Mouse (Mus musculus) forebrain, embryonic 16.5 days (tissue): ENCODE measurements around the gene Dusp12. TPM values are rescaled to one million over a fixed set of nuclear protein-coding genes. Genes with fewer than 3 reads are reported as not detected.
A peak's percentile ranks its signal among the peaks of the same experiment; 100 is the strongest.

Source experiments
- ATAC-seq: fragments of 200-750 bp; cut with Nextera tagmentation; 2 replicates; pipeline ENCODE4 v1.8.0; 2017; ENCODE audit warnings: mild to moderate bottlenecking, moderate library complexity
- H3K27ac ChIP-seq: fragments of 300-500 bp; sonication (generic); 2 replicates; pipeline ENCODE4 v1.5.1; 2014; ENCODE audit warnings: low read length, control low read depth
- H3K27me3 ChIP-seq: fragments of 300-500 bp; sonication (generic); replicated peaks from 2 replicates; pipeline ENCODE4 v1.6.1; 2014; ENCODE audit warnings: low read length; ENCODE audit not compliant: control insufficient read depth, insufficient read depth
- H3K36me3 ChIP-seq: fragments of 300-500 bp; sonication (generic); 2 replicates; pipeline ENCODE4 v1.6.1; 2014; ENCODE audit not compliant: control insufficient read depth, insufficient read depth
- H3K4me1 ChIP-seq: fragments of 300-500 bp; sonication (generic); replicated peaks from 2 replicates; pipeline ENCODE4 v1.6.1; 2014; ENCODE audit warnings: low read length; ENCODE audit not compliant: control insufficient read depth, insufficient read depth
- H3K4me2 ChIP-seq: fragments of 300-500 bp; sonication (generic); 2 replicates; pipeline ENCODE4 v1.6.1; 2014; ENCODE audit warnings: mild to moderate bottlenecking, low read length, control low read depth
- H3K4me3 ChIP-seq: fragments of 300-500 bp; sonication (generic); replicated peaks from 2 replicates; pipeline ENCODE4 v1.5.1; 2014; ENCODE audit warnings: mild to moderate bottlenecking, low read length, control low read depth
- H3K9ac ChIP-seq: fragments of 300-500 bp; sonication (generic); replicated peaks from 2 replicates; pipeline ENCODE4 v1.6.1; 2014; ENCODE audit warnings: low read depth, low read length, control low read depth
- H3K9me3 ChIP-seq: fragments of 300-500 bp; sonication (generic); 2 replicates; pipeline ENCODE4 v1.6.1; 2016; ENCODE audit warnings: low read length; ENCODE audit not compliant: control insufficient read depth
- WGBS: fragments of 180-500 bp; shearing (Covaris S2); extraction: QIAGEN DNeasy Blood & Tissue Kit; methylation state at CpG from one replicate; pipeline ENCODE4 v1.1.7; 2014; 5-methylcytosine and 5-hydroxymethylcytosine counted together
- polyA plus RNA-seq: library from polyadenylated mRNA; unstranded; fragments of >200 nt; fragmentation: Nextera tagmentation; extraction: Ambion mirVana; gene quantifications from 2 replicates; pipeline ENCODE4 v1.2.1, GENCODE M21; 2015

The Dusp12 gene
- polyA plus RNA-seq, 1 experiment from 2014 or later = 39.2 TPM

DNA sequence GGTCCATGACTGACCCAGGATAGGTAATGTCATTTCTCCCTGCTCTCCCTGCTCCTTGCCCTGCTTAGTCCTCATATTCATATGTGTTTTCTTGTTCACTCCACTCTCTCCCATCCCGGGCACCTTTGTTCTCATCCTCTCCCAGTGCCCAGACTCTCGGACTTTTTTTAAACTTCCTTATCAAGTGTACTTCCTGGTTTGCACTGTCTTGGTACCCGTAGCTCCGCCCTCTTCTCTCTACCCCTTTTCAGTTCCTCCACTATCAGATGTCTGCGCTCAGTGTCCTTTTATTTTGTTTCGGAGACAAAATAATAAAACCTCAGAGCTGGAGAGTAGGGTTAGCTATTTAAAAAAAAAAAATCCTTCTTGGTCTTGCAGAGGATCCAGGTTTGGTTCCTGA lies 39.1 kb upstream of the Dusp12 start:
- WGBS = 84% methylated on average over 6 of the region's 6 CpGs
- H3K36me3 ChIP-seq = no peaks in the 10 kb centered on the region
- no peak for ATAC-seq

DNA sequence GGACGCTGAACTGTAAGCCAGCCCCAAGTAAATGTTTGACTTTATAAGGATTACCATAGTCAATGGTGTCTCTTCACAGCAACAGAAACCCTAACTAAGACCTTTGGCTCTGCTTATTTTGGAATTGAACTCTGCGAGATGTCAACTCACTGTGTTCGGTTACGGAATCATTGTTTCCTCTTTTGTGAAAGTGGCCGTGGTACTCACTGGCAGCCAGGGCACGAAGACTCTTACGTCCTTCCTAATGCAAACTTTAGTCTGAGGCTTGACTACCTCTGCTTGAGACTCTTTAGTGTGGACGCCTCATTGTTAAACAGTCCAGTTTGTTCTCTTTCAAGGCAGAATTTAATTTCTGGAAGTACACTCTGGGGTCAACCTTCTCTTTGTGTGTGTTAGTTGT lies 34.0 kb upstream of the Dusp12 start:
- WGBS = 96% methylated on average over 8 of the region's 8 CpGs

More for the DNA sequence above, 39.1 kb upstream of the Dusp12 start:
- Histone ChIP-seq H3K4me2 (no peak overlapping the region), H3K27me3 (no peaks in the 10 kb centered on the region), H3K4me1 (no peaks in the 10 kb centered on the region), H3K9me3 (no peaks in the 10 kb centered on the region), H3K4me3 (no peak overlapping the region), H3K27ac (no peak overlapping the region), H3K9ac (no peak overlapping the region)

DNA sequence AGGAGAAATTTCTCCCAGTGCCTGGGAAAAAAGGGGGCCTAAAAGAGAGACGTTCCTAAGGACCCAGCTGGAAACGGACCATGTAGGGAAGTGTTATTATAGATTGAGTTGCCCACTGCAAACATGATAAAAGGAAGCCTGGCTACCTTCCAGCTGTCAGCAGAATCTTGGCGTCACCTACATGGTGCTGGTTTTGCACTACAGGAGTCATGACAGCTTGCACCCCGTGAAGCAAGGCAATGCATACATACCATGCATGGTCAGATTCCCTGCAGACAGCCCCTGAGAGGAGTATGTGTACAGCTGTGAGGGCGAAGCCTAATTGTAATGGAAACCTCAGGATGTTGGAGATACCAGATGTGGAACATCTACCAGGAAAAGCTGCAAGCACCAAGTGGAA lies 30.3 kb upstream of the Dusp12 start:
- no peak for ATAC-seq
- Histone ChIP-seq H3K9me3 (no peaks in the 10 kb centered on the region), H3K4me3 (no peak overlapping the region), H3K4me2 (no peak overlapping the region), H3K9ac (no peak overlapping the region), H3K4me1 (no peaks in the 10 kb centered on the region), H3K27ac (no peak overlapping the region), H3K36me3 (no peaks in the 10 kb centered on the region), H3K27me3 (no peaks in the 10 kb centered on the region)
- WGBS = 63% methylated on average over 5 of the region's 5 CpGs

More for the DNA sequence above, 34.0 kb upstream of the Dusp12 start:
- no peaks in the 10 kb centered on the region for H3K9me3 ChIP-seq
- no peak overlapping the region for H3K27ac ChIP-seq
- H3K36me3 ChIP-seq = no peaks in the 10 kb centered on the region
- H3K4me3 ChIP-seq = no peak overlapping the region
- no peak overlapping the region for H3K4me2 ChIP-seq
- no peaks in the 10 kb centered on the region for H3K4me1 ChIP-seq
- H3K9ac ChIP-seq = no peak overlapping the region
- ATAC-seq = no peak
- H3K27me3 ChIP-seq = no peaks in the 10 kb centered on the region

DNA sequence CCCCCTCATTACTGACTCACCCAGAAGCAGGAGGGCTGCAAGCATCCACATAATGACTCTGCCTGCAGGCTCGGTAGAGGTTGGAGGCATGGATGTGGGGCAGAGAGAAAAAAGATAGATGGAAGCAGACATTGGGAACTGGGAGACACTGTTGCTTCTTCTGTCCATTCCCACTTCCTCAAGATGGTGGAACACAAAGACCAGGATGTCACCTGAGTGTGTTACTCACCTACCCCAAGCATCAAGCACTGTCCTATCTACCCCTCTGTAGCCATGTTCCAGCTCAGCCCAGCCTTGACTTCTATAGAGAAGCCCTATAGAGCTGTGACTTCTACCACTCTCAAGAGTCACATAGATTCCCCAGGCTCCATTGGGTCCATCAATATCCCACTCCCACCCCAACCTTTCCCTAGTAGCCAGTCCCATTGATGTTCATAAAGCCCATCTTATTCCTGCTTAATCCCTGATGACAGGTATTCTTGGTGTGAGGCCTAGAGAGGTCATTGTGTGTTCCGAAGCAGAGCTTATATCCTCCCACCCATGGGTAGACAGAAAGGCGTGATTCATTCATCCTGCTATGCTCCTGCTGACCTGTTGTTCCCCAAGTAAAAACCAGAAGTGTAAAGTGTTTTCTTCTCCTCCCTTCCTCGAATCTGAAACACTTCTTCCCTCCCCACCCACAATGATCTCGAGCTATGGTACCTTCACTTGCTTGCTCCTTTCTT lies 27.7 kb upstream of the Dusp12 start, which contains the start of gene Fcrlb:
TSS of gene Fcrlb (minus strand) at position 51 of the 725 bp plus-strand sequence.
- H3K27me3 ChIP-seq = peaks cover 11% of the 10 kb centered on the region
- H3K4me1 ChIP-seq = peaks cover 6% of the 10 kb centered on the region
- no peak for ATAC-seq
- no peak within 1 kb of the TSS for H3K4me2 ChIP-seq
- H3K9ac ChIP-seq = no peak within 1 kb of the TSS
- 64% methylated on average over 5 of the region's 5 CpGs for WGBS
- no peaks in the 10 kb centered on the region for H3K36me3 ChIP-seq
- no peaks in the 10 kb centered on the region for H3K9me3 ChIP-seq
- no peak within 1 kb of the TSS for H3K4me3 ChIP-seq
- H3K27ac ChIP-seq = no peak within 1 kb of the TSS

DNA sequence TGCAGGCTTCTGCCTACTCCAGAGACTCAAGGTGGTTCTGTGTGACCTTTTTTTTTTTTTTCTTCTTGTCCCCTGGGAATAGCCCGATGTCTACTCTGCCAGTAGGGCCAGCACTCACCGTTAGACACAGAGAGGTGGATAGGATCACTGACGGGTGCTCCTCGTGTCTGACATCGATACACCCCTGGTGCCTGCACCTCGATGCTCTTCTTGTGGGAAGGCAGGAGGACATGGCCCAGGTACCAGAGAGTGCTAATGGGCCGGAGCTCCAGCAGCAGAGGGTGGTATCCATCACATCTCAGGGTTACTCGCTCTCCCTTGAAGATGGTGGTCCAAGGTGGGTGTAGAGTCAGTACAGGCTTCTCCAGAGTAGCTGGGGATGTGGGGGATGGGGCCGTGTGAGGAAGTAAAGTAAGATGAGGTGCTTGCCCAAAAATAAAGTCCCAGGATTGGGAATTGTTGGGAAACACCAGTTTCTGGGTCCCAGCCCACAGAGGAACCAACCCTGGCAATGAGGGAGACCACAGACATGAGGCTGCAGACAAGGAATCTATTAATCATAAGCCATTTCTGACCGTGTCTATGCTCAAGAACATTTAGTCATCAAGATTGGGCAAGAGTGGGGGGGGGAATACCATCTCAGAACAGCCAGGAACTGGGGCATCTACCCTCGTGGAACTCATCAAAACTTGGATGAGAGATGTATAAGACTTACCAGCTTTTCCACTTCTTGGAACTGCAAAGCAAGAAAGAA lies 26.7 kb upstream of the Dusp12 start:
- no peaks in the 10 kb centered on the region for H3K9me3 ChIP-seq
- no peak for ATAC-seq
- H3K4me1 ChIP-seq = peaks cover 12% of the 10 kb centered on the region
- H3K4me3 ChIP-seq = no peak overlapping the region
- 86% methylated on average over 11 of the region's 11 CpGs for WGBS
- peaks cover 19% of the 10 kb centered on the region for H3K27me3 ChIP-seq
- H3K27ac ChIP-seq = no peak overlapping the region
- H3K36me3 ChIP-seq = no peaks in the 10 kb centered on the region
- H3K4me2 ChIP-seq = no peak overlapping the region
- H3K9ac ChIP-seq = no peak overlapping the region

DNA sequence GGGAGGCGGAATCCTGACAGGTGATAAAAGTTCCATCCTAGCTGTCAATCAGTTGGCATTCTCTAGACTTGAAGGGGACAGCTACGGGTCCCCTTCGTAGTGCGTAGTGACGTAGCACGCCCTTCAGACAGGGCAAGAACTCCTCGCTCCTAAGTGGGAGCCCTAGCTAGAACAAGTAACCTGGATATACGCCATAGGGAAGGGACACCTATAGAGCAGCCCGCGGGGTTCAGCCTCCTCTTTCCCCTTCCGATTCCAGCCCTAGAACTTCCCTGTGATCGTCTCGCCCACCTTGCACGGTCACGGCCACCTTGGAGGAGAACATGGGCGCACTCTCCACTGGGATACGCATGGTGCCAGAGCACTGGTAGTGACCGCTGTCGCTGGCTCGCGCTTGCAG lies 23.0 kb upstream of the Dusp12 start:
- no peaks in the 10 kb centered on the region for H3K9me3 ChIP-seq
- peaks cover 25% of the 10 kb centered on the region for H3K27me3 ChIP-seq
- WGBS = 3% methylated on average over 21 of the region's 21 CpGs

DNA sequence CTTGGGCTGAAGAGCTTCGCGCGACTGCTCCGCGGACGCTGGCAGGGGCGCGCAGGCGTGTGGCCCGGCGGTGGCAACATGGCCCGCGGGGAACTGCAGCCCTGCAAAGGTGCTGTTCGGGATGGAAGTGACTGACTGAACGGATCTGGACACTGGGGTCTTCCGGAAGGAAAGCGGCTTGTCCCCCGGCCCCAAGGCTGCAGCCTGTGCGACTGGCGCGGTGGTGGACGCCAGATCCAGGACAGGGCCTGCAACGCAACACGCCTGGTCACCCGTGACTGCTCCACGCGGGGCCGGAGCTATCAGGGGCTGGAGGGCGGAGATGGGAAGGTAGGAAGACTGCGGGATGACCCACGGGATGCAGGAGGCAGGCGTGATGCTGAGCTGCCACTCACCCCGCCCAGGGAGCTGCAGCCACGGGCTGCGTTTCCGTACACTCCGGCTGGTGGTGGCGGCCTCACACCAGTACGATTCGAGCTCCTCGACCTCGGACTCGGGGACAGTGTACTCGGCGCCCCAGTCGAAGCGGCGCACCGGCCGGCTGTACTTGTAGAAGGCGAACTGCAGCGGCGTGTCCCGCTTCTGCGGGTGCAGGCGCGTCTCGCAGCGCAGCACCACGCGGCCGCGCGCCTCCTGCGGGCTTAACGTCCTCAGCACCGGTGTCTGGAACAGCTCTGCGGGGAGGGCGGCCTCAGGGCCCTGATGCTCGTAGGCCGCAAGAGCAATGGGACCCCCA lies 22.3 kb upstream of the Dusp12 start:
- H3K9me3 ChIP-seq = no peaks in the 10 kb centered on the region
- H3K27ac ChIP-seq = no peak overlapping the region
- ATAC-seq = peak; percentile 89
- H3K27me3 ChIP-seq = peaks cover 28% of the 10 kb centered on the region
- WGBS = under 1% methylated on average over 66 of the region's 71 CpGs
- H3K4me2 ChIP-seq = peak overlapping the region; percentile 98
- peak overlapping the region; percentile 65 for H3K9ac ChIP-seq
- no peaks in the 10 kb centered on the region for H3K36me3 ChIP-seq
- H3K4me1 ChIP-seq = peaks cover 12% of the 10 kb centered on the region
- H3K4me3 ChIP-seq = peak overlapping the region; percentile 66

More for the DNA sequence above, 23.0 kb upstream of the Dusp12 start:
- Histone ChIP-seq H3K9ac (peak overlapping the region; percentile 65), H3K36me3 (no peaks in the 10 kb centered on the region), H3K27ac (no peak overlapping the region), H3K4me2 (peak overlapping the region; percentile 98), H3K4me1 (peaks cover 12% of the 10 kb centered on the region), H3K4me3 (peak overlapping the region; percentile 66)
- ATAC-seq = peak; percentile 74

DNA sequence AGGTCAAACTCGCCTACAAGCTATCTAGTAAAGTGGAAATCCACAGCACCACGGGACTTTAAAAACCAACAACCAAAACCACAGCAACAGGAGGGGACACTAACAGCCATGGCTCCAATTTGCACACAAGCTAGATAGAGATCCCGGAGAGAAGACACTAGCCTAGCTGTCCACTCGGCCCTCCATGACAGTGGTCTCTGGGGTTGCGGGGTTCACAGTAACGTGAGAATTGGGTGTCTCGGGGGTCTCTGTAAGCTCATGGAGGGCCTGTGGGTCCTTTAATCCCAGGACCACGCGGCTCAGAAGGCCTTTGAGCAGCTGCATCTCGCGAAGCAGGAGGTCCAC lies 21.7 kb upstream of the Dusp12 start:
- Histone ChIP-seq H3K9ac (peak overlapping the region; percentile 65), H3K27me3 (peaks cover 28% of the 10 kb centered on the region), H3K4me1 (peaks cover 12% of the 10 kb centered on the region), H3K4me3 (peak overlapping the region; percentile 66), H3K27ac (no peak overlapping the region), H3K9me3 (no peaks in the 10 kb centered on the region), H3K4me2 (peak overlapping the region; percentile 98), H3K36me3 (no peaks in the 10 kb centered on the region)
- WGBS = 24% methylated on average over 11 of the region's 11 CpGs
- ATAC-seq = no peak

DNA sequence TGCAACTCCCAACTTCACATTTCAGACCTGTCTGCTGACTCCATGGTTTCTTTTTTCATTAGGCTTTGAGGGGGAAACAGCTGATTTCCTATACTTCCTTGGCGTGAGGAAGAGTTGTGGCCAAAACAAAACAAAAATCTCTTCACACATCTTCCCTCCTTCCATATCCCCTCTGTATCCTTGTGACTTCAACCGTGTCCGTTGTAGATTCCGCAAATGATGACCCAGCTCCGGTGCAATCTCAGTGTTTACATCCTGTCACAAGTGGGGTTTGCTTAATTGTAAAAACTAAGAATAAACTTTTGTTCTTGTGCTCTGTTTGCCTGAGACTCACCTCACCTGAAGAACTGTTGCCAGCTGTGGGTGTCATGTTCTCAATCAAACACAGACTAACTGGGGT lies 18.1 kb upstream of the Dusp12 start:
- peaks cover 24% of the 10 kb centered on the region for H3K27me3 ChIP-seq
- no peak overlapping the region for H3K4me3 ChIP-seq
- 78% methylated on average over 5 of the region's 5 CpGs for WGBS
- H3K27ac ChIP-seq = no peak overlapping the region
- no peak for ATAC-seq
- no peak overlapping the region for H3K4me2 ChIP-seq
- H3K9me3 ChIP-seq = no peaks in the 10 kb centered on the region
- no peak overlapping the region for H3K9ac ChIP-seq
- no peaks in the 10 kb centered on the region for H3K36me3 ChIP-seq
- peaks cover 10% of the 10 kb centered on the region for H3K4me1 ChIP-seq
